Mouse (Mus musculus): ENCODE data around the gene Spns3. TPM values are rescaled to one million over a fixed set of nuclear protein-coding genes. Genes with fewer than 3 reads are reported as not detected.

The Spns3 gene
- total RNA-seq, 2 experiments from 2014 or later: 0.21 to 0.55 TPM

DNA sequence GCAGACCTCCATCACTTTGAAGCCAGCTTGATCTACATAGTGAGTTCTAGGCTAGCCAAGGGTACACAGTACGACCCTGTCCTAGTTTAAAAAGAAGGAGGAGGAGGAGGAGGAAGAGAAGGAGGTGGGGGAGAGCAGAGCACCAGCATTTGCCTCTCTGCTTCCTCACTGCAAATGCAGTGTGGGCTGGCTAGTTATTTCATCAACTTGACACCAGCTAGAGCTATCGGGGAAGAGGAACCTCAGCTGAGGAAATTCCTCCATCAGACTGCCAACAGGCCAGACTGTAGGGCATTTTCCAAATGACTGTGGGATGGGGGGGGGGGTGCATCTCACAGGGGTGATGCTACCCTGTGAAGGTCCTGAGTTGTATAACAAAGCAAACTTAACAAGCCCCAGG, 31.9 kb downstream of the Spns3 start:
- no peak for DNase-seq

DNA sequence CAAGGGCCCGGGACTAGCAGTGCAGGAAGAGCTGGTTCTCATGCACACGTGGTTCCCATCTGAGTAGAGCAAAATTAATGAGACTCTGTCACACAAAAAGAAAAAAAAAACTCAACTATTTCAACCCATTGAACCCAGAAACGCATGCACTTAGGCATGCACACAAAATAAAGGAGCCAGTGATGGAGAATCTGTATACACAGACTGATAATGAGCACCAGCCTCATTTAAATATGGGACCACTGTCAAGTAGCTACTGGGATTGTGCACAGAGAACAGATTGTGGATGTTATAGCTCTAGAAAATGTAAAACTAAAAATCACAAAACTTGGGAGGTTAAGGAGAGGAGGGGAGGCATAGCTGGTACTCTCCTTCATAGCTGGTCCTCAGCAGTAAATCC, 35.3 kb downstream of the Spns3 start:
- no peak for DNase-seq

DNA sequence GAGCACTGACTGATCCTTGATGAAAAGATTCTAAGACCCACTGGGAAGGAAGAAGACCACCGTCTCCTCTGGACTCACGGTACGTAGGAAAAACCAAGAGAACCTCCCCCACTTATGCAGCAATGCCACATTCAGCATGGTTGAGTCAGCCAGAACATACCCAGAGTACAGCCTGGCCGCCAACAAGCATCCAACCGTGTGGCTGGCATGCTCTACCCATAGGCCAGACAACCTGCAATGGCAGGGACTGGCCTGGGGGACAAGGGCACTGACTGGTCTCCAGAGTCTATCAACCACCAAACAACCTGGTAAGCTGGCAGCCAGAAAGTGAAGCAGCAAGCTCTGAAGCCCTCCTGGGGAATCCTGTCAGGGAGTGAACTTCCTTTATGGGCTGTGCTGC, 41.7 kb downstream of the Spns3 start:
- DNase-seq: no peak

DNA sequence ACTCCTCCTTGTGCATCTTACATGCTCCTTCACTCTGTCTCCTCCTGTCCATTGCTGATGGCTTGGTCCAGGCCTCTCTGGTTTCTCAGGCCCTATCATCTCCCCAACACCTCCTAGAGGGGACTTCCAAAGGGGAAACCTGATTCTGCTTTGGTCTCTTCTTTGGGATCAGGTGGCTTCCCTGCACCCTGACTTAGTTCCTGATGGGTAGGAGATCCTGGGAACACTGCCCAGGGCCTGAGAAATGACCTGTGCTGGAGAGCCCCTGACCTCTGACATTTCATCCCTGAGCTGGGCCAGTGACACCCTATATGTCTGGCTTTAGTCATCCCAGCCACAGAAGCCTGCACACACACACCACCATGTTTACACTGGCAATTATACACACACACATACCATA, 42.7 kb downstream of the Spns3 start:
- DNase-seq: no peak

DNA sequence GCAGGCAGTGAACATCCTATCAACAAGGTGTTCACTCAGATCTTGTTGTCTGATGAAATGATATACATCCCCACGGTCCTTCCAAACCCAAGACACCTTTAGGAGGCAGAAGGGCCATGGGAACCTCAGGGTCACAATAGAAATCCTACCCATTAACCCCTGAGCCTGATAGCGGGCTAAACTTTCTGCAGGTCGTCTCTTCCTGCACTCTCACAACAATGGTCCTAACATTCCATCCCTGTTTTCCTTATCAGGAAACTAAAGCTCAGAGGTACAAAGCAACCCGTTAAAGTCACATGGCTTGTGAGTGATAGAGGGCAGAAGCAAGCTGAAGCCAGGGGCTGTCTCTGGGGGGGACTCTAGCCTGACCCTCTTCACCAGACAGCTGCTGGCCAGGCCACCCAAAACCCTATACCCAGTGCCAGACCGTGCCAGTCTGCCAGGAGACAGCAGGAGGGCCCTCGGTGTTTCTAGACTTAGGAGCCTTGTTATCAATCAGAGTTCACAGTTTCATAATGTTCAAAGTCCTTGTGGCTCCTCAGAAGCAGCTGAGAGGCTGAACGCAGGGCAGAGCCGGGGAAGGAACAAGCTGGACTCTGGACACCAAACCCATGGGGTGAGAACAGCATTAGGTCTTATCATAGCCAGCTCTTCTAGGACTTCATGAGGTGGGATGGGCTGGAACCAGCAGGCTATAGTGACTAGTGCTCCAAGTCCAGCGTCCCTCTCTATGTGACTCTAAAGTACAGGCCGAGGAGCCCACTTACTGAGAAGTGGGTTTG, 46.1 kb downstream of the Spns3 start:
- no peak for DNase-seq

DNA sequence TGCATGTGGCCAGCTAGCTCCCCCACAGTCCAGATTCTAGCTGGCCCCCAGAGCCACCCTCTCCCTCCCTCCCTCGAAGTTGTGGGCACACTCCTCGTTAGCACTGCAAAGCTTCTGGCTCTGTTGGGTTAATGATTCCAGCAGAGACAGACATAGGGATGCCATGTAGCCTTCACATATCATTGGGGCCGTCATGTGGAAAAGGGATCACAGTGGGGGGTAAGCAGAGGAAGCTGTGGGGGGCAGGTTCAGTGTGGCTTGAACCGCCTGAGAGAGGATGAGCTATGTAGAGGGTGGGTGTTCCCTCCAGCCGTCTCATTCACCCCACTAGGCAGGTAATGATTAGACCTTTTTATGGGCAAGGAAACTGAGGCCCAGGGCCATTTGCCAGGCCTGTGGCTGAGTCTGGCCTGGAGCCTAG, 46.8 kb downstream of the Spns3 start:
- DNase-seq: no peak

DNA sequence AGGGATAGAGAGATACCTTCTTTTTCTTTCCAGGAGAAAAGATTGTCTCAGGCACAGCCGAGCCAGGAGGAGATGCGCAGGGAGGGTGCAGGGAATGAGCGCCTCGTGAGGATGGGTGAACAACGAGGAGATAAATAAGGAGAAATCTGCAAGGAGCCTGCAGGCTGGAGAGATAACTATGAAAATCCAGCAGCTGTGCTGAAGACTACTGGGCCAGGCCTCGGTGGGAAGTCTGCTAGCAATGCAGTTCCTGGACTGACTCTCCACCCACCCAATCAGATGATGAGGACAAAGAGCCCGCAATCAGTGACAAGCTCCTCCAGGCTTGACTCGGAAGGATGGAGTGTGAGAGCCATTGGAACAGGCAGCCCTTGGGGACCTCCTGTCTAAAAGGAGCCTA, 48.1 kb downstream of the Spns3 start:
- DNase-seq: no peak

DNA sequence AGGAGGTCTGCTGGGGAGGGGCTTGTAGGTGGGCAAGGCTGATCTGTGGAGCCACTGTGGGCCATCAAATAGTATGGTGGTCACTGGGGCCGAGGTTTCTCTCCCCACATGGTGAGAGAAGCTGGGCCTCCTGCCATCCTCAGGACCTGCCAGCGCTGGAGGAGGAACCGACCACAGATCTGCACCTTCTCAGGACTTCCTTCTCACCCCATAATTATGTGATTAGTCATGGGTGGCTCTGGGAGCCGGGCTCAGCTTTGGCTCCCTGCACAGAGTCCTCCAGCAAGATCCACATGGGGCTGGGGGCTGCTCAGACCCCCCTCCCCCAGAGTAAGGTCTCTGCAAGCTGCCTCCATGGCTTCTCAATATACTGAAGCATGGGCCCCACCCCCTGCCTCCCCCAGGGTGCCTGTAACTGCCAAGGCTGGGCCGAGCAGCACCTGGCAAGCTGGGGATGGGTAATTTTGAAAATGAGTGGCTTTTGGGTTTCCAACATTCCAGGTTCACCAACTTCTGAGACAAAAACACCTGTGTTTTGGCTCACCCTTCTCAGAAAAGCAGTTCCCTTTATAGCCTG, 48.8 kb downstream of the Spns3 start:
- DNase-seq: no peak

DNA sequence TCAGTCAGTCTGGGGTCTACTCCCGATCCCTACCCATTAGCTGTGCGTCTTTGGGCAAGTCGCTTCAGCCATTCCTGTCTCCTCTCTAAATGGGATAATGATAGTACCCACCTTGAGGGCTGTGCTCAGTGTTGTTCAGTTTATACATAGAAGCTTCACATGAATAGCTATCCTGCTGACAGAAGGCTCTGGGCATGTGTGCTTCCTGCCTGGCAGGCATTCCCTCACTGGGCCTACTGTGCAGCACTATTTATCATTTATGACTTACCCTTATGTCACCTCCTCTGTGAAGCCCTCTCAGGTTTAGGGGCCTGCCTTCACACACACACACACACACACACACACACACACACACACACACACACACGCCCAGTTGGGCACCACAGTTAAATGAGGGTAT, 50.2 kb downstream of the Spns3 start:
- DNase-seq: no peak

DNA sequence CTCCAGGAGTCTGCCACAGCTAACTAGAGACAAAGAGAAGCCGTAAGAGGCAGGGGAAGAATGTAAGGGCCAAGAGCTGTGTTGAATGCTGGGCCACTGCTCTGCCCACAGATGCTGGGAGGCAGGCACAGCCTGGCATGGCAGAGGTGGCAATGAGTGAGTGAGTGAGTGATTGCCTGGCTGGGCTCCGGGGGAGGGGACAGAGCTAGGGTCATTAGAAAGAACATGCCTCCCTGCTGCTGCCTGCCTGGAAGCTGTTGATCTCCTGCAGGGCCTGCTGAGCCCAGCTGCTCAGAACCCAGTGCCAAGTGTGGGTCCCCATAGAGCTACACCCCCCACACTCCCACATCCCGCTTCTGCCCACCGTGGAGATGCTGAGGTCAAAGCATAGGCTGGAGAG, 52.9 kb downstream of the Spns3 start:
- DNase-seq: no peak

DNA sequence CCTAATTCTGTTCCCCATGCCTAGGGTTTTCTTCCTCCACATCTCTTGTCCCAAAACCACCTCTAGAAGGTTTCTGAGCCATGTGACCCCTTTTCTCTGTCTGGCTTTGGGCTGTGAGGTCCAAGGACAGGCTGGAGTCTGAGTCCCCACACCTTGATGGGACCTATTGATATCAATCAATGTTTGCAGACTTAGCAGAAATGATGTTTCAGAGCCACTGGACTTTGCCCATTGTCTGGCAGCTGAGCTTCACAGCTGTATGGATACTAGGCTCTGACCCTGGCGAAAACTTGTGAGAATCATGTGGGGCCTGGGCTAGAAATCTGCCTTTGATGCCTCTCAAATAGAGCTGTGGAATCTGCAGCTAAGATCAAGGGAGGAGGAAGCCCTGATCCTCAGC, 53.5 kb downstream of the Spns3 start:
- no peak for DNase-seq

DNA sequence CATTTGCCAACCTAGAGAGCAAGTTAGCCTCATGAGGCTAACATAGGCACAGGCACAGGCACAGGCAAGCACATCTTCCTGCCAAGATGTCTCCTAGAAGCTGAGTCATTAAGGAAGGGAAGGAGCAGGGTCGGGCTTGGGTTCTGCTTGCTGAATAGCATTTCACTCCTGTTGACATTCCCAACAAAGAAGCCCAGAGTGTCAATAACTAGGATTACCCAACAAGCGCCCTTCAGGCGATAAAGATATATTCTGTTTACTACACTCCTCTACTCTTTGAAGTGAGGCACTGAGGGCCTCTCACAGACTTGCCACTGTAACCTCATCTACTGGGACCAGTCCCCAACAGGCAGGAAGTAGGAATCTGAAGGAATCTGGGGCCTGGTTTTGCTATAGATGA, 54.2 kb downstream of the Spns3 start:
- no peak for DNase-seq

DNA sequence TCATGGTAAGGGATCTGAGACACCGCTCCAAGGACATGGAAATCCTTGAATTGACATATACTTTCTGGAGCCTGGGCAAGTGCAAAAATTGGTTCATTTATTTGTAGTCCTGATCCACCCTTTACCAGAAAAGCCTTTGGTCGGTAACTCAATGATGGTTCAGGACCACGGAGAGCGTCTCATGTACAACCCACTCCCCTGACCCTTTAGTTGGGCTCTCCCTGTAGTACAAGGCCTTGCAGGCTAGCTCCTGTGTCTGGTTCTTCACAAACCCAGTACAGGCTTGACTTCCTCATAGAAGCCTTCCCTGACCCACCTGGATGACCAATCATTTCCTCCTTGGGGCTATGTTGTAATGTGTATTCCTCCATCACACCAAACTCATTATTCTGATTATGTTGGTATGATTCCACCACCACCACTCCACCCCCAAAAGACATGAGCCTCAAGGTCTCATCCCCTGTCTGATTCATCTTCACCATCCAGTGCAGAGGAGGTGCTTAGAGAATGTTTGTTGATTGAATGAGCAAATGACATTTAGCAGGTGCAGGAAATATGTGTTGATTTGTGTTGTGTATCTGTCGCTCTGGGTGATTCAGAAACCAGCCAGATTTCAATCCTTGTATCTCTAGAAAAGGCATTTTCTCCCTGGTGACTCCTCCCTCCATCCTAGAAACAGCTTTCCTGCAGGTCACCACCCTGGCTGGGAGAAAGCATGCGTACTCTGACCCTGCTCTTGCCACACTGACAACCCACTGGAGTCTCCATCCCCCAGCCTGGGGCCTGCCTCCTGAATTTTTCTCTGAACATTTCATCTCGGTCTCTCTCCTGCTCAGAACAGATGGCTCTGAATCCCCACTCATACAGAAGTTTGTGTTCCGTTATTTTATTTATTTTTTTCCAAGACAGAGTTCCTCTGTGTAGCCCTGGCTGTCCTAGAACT, 56.0 kb downstream of the Spns3 start:
- no peak for DNase-seq

DNA sequence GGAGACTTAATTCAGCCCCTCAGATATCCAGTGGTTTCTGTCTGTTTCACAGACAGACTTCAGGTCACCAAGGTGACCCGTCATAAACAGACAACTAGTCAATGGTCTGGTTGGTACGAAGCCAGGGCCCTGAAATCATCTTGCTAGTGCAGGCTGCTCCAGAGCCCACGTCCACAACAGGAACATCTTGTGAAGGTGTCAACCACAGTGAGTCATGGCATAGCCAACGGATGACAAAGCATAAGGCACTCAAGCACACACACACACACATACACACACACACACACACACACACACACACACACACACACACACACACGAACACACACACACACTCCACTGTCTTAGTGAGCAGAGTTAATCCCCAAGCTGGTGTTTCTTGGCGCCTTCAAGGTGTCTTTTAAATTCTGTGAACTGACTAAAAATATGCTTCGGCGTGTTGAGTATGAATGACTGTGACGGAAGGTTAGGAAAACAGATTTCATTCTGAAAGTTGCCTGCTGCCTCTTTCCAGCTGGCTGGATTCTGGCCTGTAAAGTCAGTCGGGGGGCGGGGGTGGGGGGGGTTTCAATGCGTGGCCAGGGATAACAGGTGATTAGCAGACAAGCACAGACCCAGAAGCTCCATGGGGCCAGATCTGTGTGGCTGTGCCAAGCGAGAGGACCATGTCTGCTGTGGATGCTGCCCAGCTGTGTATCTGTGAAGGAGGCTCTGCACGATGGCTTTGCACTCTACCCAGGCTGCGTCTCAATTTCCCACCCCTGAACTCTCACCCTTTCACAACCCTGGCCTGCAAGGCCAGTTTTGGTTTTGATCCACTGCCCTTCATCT, 59.0 kb downstream of the Spns3 start:
- DNase-seq: no peak

DNA sequence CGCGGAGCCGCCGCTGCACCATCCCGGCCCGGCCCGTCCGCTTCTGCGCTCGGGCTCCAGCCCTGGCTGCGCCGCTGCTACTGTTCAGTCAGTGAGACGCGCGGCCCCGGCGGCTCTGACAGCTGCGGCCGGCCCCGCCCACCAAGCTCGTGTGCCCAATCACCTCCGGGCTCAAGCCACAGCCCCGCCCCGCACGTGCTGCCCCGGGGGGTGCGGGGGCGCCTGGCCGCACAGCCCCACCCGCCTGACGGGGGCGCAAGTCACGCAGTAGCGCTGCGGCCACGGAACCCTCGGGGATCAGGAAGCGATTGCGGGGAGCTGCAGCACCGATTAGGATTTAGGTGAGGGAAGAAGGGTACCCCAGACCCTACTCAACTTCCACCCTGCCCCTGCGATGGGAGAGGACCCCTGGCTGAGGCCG, 60.4 kb downstream of the Spns3 start, which contains the start of gene Spns2:
Gene Spns2 (minus strand): TSS at position 24 of the 421 bp plus-strand sequence.
- peak; percentile 94 for DNase-seq

DNA sequence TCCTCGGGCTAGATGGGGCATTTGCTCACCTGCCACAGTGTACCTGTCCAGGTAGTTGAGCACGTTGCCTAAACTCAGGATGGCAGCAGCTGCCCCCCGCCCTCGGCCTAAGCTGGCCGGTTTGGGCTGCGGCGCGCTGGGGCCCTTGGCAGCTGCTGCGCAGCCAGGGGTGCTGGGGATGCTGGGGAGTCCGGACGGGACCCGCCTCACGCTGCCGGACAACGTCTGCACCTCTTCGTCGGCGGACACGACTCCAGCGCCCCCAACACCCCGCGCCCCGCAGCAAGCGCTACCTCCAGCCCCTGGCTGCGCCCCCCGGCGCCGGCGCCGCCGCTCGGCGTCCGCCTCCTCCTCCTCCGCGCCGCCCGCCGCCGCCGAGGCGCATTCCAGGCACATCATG, 60.9 kb downstream of the Spns3 start:
- DNase-seq: peak; percentile 21

DNA sequence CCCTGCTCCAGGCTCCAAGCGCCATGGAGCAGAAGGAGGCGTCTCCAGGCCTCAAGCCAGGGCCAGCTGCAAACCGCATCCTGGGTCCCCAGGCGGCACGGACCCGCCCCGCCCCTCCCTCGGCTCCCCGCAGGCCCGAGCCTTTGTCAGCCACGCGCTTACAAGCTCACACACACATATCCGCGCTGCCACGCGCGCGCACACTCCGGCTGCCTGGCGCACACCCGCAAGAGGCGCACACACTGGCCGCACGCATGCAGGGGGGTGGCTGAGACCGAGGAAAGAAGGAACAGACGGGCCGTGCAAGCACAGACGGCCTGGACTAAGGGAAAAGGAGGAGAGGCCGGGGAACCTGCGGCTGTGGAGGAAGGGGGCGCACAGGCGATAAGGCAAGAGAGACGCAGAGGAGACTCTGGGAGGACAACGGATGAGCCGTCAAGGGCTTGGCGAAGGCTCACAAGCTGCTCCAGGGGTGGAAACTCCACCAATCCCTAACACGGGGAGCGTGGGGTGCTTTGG, 61.5 kb downstream of the Spns3 start:
- peak; percentile 37 for DNase-seq

DNA sequence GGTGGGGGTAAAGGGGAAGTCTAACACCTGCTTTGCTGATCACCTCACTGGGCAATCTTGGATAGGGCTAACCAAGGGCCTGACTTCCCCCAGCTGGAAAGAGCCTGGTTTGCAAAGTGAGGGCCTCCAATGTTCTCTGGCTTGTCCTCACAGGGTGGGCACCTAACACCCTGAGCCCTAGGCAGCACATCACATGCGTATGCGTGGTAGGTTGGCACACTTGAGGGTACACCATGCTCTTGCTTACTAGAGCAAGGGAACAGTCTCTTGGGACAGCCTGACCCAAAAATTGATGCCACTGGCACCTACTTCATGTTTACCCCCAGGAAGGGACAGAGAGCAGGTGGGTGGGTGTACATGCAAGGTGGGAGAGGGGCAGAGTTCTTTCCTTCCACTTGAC, 62.6 kb downstream of the Spns3 start:
- DNase-seq: no peak

DNA sequence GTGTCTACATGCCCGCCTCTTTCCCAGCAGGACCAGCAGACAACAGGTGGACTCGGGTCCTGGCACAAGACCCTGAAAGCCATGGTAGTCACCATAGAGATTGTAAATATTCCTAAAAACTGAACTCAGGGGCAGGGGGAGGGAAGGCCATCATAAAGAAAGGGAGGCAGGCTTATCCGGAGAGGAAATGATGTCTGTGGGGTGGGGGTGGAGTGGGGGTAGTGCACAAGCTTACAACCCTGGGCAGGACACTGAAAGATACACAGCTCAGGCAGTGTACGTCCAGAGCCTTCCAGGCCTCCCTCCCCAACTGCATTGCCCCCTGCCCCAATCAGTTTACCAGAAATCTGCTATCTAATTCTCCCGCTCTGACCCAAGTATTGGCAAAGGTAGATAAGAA, 63.1 kb downstream of the Spns3 start:
- DNase-seq: no peak

DNA sequence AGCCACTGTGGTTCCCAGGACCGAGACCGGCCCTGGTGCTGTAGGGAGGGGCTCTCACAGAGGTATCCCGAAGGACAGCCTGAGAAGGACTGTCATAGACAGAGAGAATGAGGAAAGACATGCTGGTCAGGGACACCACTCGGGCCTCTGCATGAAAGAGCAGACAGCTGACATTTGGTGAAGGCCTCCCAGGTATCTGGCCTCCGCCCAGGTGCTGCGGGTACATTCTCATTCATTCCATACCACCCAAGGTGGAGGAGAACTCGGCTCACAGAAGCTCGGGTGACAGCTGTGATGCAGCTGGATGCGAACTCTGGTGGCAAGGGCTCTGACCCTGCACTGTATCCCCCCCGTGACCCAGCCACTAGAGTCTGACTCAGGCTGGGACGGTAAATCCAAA, 64.3 kb downstream of the Spns3 start:
- no peak for DNase-seq

DNA sequence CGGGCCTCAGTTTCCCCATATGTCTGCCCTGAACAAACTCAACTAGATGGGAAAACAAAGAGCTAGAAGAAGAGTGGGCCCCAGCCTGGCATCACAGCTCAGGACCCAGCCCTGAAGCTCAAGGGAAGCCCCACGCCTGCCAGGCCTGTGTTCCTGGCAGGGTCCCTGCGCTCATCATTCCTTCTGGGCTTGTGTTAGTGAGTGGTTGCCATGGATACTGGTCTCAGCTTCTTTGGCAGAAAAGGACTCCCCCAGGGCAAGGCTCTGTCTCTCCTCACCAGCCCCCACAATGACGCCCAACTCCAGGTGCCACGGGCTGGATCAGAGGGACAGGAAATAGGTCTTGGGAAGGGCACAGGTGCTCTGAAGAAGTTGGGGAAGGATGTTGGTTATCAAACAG, 65.1 kb downstream of the Spns3 start:
- no peak for DNase-seq

DNA sequence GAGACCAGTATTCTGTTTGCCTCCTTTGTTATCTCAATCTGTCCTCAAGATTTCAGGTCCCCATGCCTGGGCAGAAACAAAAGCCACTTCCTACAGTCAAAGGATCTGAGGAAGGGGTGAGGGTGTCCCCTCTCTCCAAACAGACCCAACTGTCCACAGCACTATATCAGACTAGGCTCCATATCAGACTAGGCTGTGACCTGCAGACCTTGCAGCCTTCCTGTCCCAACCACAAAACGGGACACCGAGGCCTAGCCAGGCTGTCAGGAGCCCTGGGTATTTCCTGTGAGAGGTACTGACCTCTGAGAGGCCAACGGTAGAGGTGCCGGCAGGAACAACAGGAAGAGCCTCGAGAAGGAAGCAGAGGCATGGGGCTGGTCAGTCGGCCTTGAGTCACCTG, 65.8 kb downstream of the Spns3 start:
- DNase-seq: no peak

Data from adrenal gland, postnatal 10 days (tissue).